13 mouse cellular contexts compared by ENCODE assay signal in the genomic region with DNA sequence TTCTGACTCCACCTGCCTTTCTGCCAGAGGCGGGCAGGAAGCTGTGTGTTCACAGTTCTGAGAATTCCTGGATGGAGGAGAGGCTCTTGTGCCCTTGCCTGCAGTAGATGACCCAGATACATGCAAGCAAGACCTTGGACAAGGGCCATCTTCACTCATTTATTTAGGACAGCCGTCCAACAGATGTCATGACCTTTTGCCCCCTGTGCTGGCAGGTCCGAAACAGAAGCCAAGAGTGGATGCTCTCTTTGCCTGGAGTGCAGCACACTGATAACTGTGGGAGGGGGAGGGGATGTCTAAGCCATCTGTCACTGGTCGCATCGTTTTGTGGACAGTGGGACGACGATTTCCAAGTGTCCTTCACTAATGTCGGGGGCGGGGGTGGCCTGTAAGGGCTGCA. TPM values are rescaled to one million over a fixed set of nuclear protein-coding genes. Genes with fewer than 3 reads are reported as not detected.
DNase-seq lines count a peak whose midpoint lies in the region; ATAC-seq and TF ChIP-seq lines count a peak whose summit lies in the region.
"Had no signal": no experiment of that assay in that cellular context is flagged by ENCODE, and none has a peak within 500 bp of the region (broad histone marks: within the 10 kb centered on the region; RNA-seq: fewer than 3 reads in every experiment).

No protein-coding gene starts in this region.

- H3K27ac ChIP-seq in hindbrain, embryonic 10.5 days: peak overlapping the region; percentile 77
- no peak overlapping the region for H3K27ac ChIP-seq in hindbrain, embryonic 14.5 days
- peak overlapping the region; percentile 83 for H3K27ac ChIP-seq in lung, postnatal 0 days (ENCODE audit: low read length)
- H3K27ac ChIP-seq in intestine, embryonic 16.5 days (ENCODE audit: low read length): no peak overlapping the region
- H3K27ac ChIP-seq: limb, embryonic 10.5 days had no signal

- peak overlapping the region; percentile 16; the same call in 1 of the 2 replicates for H3K4me3 ChIP-seq in hindbrain, embryonic 10.5 days
- no peak overlapping the region for H3K4me3 ChIP-seq in hindbrain, embryonic 14.5 days (replicated peaks; ENCODE audit: low read length)
- no peak overlapping the region for H3K4me3 ChIP-seq in lung, postnatal 0 days (ENCODE audit: low read depth, low read length)
- no peak overlapping the region for H3K4me3 ChIP-seq in intestine, embryonic 16.5 days (ENCODE audit: low read length)
- H3K4me3 ChIP-seq: limb, embryonic 10.5 days had no signal

- DNase-seq in hindbrain, embryonic 10.5 days (ENCODE audit: low spot score): peak; percentile 54
- DNase-seq in hindbrain, embryonic 14.5 days (ENCODE audit: low spot score): no peak
- peak; percentile 21 for DNase-seq in MN1 (ENCODE audit: low spot score)
- peak; percentile 73 for DNase-seq in cerebellum, adult 9-10 months
- DNase-seq in lung, postnatal 0 days (ENCODE audit: low spot score): peak; percentile 50
- DNase-seq in left cerebral cortex, adult 9 months (ENCODE audit: low spot score in 2 of 2): no peak
- no peak for DNase-seq in right cerebral cortex, postnatal 25 days
- DNase-seq: kidney, adult 9 months had no signal

- no peak for TF ChIP-seq CTCF in lung, postnatal 0 days (IDR thresholded peaks at IDR 0.05)

- TF ChIP-seq EP300 in lung, postnatal 0 days (IDR thresholded peaks at IDR 0.05): 0 out of 2 replicates have a peak, but pooled peaks have one; percentile 28

- no peak overlapping the region for H3K9ac ChIP-seq in hindbrain, embryonic 14.5 days
- no peak overlapping the region for H3K9ac ChIP-seq in lung, postnatal 0 days (replicated peaks; ENCODE audit: low read depth)
- no peak overlapping the region for H3K9ac ChIP-seq in intestine, embryonic 16.5 days (ENCODE audit: low read depth, low read length)

- peaks cover 70% of the 10 kb centered on the region for H3K36me3 ChIP-seq in hindbrain, embryonic 10.5 days
- H3K36me3 ChIP-seq in hindbrain, embryonic 14.5 days (replicated peaks; ENCODE audit: control insufficient read depth, insufficient read depth): peaks cover 84% of the 10 kb centered on the region
- H3K36me3 ChIP-seq in lung, postnatal 0 days (ENCODE audit: insufficient read depth, low read length): peaks cover 31% of the 10 kb centered on the region
- peaks cover 9% of the 10 kb centered on the region; the same call in 1 of the 2 replicates for H3K36me3 ChIP-seq in intestine, embryonic 16.5 days (ENCODE audit: control insufficient read depth, insufficient read depth, low read length)

- H3K4me1 ChIP-seq in hindbrain, embryonic 10.5 days (replicated peaks): peaks cover 45% of the 10 kb centered on the region
- H3K4me1 ChIP-seq in hindbrain, embryonic 14.5 days (replicated peaks; ENCODE audit: control insufficient read depth, insufficient read depth, low read length): peaks cover 18% of the 10 kb centered on the region
- peaks cover 18% of the 10 kb centered on the region; the same call in 1 of the 2 replicates for H3K4me1 ChIP-seq in lung, postnatal 0 days (ENCODE audit: insufficient read depth, low read depth, low read length)
- H3K4me1 ChIP-seq in intestine, embryonic 16.5 days (ENCODE audit: control insufficient read depth, insufficient read depth, low read length): peaks cover 10% of the 10 kb centered on the region; the same call in 1 of the 2 replicates

- 30% methylated on average over 9 of the region's 9 CpGs for WGBS in hindbrain, embryonic 10.5 days
- WGBS in hindbrain, embryonic 14.5 days: 27% methylated on average over 9 of the region's 9 CpGs
- 39% methylated on average over 9 of the region's 9 CpGs for WGBS in lung, postnatal 0 days
- 55% methylated on average over 9 of the region's 9 CpGs for WGBS in intestine, embryonic 16.5 days

- no peak overlapping the region for H3K4me2 ChIP-seq in hindbrain, embryonic 14.5 days (replicated peaks)
- no peak overlapping the region for H3K4me2 ChIP-seq in lung, postnatal 0 days (replicated peaks; ENCODE audit: low read depth, low read length)
- no peak overlapping the region for H3K4me2 ChIP-seq in intestine, embryonic 16.5 days (ENCODE audit: low read depth, low read length)

- H3K27me3 ChIP-seq in hindbrain, embryonic 10.5 days (ENCODE audit: insufficient read depth, poor library complexity, severe bottlenecking): 0 out of 2 replicates have a peak, but pooled peaks cover 3% of the 10 kb centered on the region
- H3K27me3 ChIP-seq in hindbrain, embryonic 14.5 days (ENCODE audit: control insufficient read depth, insufficient read depth, low read length): no peaks in the 10 kb centered on the region
- no peaks in the 10 kb centered on the region for H3K27me3 ChIP-seq in lung, postnatal 0 days (replicated peaks; ENCODE audit: insufficient read depth, low read length)
- H3K27me3 ChIP-seq in intestine, embryonic 16.5 days (replicated peaks; ENCODE audit: control insufficient read depth, insufficient read depth, low read length): no peaks in the 10 kb centered on the region

- no peaks in the 10 kb centered on the region for H3K9me3 ChIP-seq in hindbrain, embryonic 10.5 days
- no peaks in the 10 kb centered on the region for H3K9me3 ChIP-seq in hindbrain, embryonic 14.5 days (ENCODE audit: control insufficient read depth, low read length)
- H3K9me3 ChIP-seq in lung, postnatal 0 days (ENCODE audit: low read length): no peaks in the 10 kb centered on the region
- H3K9me3 ChIP-seq in intestine, embryonic 16.5 days (ENCODE audit: control insufficient read depth, low read length): no peaks in the 10 kb centered on the region
- H3K9me3 ChIP-seq: G1E; limb, embryonic 10.5 days had no signal

- ATAC-seq in hindbrain, embryonic 14.5 days (ENCODE audit: low FRiP score): no peak
- peak; percentile 10; the same call in 1 of the 2 replicates for ATAC-seq in lung, postnatal 0 days
- ATAC-seq in intestine, embryonic 16.5 days: no peak

RNA-seq across cellular contexts. Expression of a gene that starts 19.9 kb away (rescaled TPM):
- polyA plus RNA-seq in hindbrain, embryonic 10.5 days (2016; fragmentation: Nextera tagmentation; extraction: Ambion mirVana): 39.3 and 39.7 TPM in 2 replicates
- 44.3 and 45.1 TPM in 2 replicates for polyA plus RNA-seq in hindbrain, embryonic 14.5 days (2014; fragmentation: Nextera tagmentation; extraction: Ambion mirVana)
- polyA plus RNA-seq in lung, postnatal 0 days (2015; fragmentation: Nextera tagmentation; extraction: Ambion mirVana): 36.5 and 39.1 TPM in 2 replicates
- polyA plus RNA-seq in intestine, embryonic 16.5 days (2015; fragmentation: Nextera tagmentation; extraction: Ambion mirVana): 27.1 and 29.9 TPM in 2 replicates

RNA-seq across cellular contexts. Expression of a gene that starts 20.8 kb away (rescaled TPM):
- 59.7 and 74.1 TPM in 2 replicates for polyA plus RNA-seq in hindbrain, embryonic 10.5 days (2016; fragmentation: Nextera tagmentation; extraction: Ambion mirVana)
- polyA plus RNA-seq in hindbrain, embryonic 14.5 days (2014; fragmentation: Nextera tagmentation; extraction: Ambion mirVana): 45.5 and 48.9 TPM in 2 replicates
- polyA plus RNA-seq in lung, postnatal 0 days (2015; fragmentation: Nextera tagmentation; extraction: Ambion mirVana): 110 and 115 TPM in 2 replicates
- polyA plus RNA-seq in intestine, embryonic 16.5 days (2015; fragmentation: Nextera tagmentation; extraction: Ambion mirVana): 12.7 and 16.7 TPM in 2 replicates

RNA-seq across cellular contexts. Expression of a gene that starts 28.0 kb away (rescaled TPM):
- polyA plus RNA-seq in hindbrain, embryonic 10.5 days (2016; fragmentation: Nextera tagmentation; extraction: Ambion mirVana): 126 and 159 TPM in 2 replicates
- polyA plus RNA-seq in hindbrain, embryonic 14.5 days (2014; fragmentation: Nextera tagmentation; extraction: Ambion mirVana): 290 and 308 TPM in 2 replicates
- 72.8 and 97.5 TPM in 2 replicates for polyA plus RNA-seq in lung, postnatal 0 days (2015; fragmentation: Nextera tagmentation; extraction: Ambion mirVana)
- polyA plus RNA-seq in intestine, embryonic 16.5 days (2015; fragmentation: Nextera tagmentation; extraction: Ambion mirVana): 51.5 and 54.7 TPM in 2 replicates

RNA-seq across cellular contexts. Expression of a gene that starts 58.2 kb away (rescaled TPM):
- polyA plus RNA-seq in hindbrain, embryonic 10.5 days (2016; fragmentation: Nextera tagmentation; extraction: Ambion mirVana): not detected in 2 replicates
- polyA plus RNA-seq in hindbrain, embryonic 14.5 days (2014; fragmentation: Nextera tagmentation; extraction: Ambion mirVana): not detected in 2 replicates
- polyA plus RNA-seq in lung, postnatal 0 days (2015; fragmentation: Nextera tagmentation; extraction: Ambion mirVana): not detected in 2 replicates
- not detected in 2 replicates for polyA plus RNA-seq in intestine, embryonic 16.5 days (2015; fragmentation: Nextera tagmentation; extraction: Ambion mirVana)
- polyA plus RNA-seq: G1E; gonadal fat pad, adult 2 months; limb, embryonic 10.5 days; small intestine, adult 2 months had no signal

Comparison
In these comparisons a context has a peak if more than half of its experiments do, and no peak if none do; other contexts are left out.
1. DNase-seq: peak in hindbrain, embryonic 10.5 days (single experiment), MN1 (single experiment), cerebellum, adult 9-10 months (single experiment) and lung, postnatal 0 days (single experiment); none in hindbrain, embryonic 14.5 days (single experiment), left cerebral cortex, adult 9 months (0 of 2) and right cerebral cortex, postnatal 25 days (single experiment).
2. H3K27ac ChIP-seq: peak in hindbrain, embryonic 10.5 days (single experiment) and lung, postnatal 0 days (single experiment); none in hindbrain, embryonic 14.5 days (single experiment) and intestine, embryonic 16.5 days (single experiment).